Mouse (Mus musculus): ENCODE measurements around the gene Akap5.

DNA sequence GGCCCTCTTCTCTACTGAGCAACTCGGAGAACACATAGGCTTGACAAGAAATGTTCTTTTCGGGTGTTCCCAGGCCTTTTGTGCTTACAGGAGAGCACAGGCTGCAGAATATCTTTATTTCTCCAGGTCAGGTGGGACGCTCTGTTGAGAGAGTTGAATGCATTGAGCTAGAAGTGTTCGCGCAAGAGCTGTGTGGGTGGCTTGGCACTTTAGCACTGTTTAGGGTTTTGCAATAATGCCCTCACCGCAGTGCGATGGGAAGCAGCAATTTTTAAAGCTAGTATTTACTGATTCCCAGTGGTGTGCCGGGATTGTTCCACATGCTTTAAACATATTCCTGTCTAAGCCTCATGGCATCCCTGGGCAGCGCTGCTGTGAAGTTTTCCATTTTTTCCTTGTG is 13.5 kb upstream of the Akap5 start:
- no peak for TF ChIP-seq CTCF (conservative IDR thresholded peaks at IDR 0.05; ENCODE audit: low read length)
- TF ChIP-seq NANOG (IDR thresholded peaks at IDR 0.05; ENCODE audit: borderline replicate concordance, low read length): no peak
